Mouse (Mus musculus): ENCODE data around the gene Adgrl1. TPM values are rescaled to one million over a fixed set of nuclear protein-coding genes. Genes with fewer than 3 reads are reported as not detected.

Adgrl1 gene
- total and polyA plus RNA-seq, 3 experiments: 11.3 to 31.2 (median 18.5) TPM

DNA sequence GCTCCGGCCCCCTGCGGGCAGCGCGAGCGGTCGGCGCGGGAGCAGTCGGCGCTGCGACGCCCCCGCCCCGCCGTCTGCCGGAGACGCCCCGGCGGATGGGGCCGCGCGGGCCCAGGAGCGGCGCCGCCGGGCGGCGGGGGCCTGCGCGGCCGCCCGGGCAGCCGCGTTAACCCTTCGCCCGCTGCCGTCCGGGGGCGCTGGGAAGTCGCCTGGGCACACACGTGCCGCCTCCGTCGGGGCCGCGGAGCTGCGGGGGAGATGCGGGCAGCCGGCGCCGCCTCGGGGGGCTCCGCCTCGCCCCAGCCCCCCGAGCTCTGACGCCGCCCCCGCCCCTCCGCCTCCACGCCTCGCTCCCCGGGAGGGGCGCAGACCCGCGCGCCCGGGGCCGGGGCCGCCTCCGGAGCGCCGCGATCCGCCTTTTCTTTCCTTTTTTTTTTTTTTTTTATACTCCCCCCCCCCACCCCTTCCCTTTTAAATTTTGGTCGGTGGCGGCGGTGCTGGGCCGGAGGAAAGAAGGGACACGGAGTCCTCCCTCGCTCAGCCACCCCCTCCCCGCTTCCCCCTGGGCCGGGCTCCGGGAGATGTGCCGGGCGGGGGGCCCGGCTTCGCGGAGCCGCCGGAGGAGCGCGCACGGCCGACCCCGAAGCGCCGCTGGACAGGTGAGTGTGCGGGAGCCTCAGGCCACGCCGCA lies 506 bp downstream of the Adgrl1 start:
- ATAC-seq (ENCODE audit: extremely low read depth, insufficient number of reproducible peaks, low FRiP score, poor library complexity, severe bottlenecking): no peak
- peaks cover 17% of the 10 kb centered on the region for H3K36me3 ChIP-seq (replicated peaks)
- peak overlapping the region; percentile 79 for H3K4me3 ChIP-seq (ENCODE audit: low read depth, low read length)
- no peaks in the 10 kb centered on the region for H3K9me3 ChIP-seq (replicated peaks)
- TF ChIP-seq CTCF (IDR thresholded peaks at IDR 0.05; ENCODE audit: low read depth, low read length): no peak
- TF ChIP-seq GATA1 (IDR thresholded peaks at IDR 0.05; ENCODE audit: borderline replicate concordance, low read length): no peak
- no peak for TF ChIP-seq POLR2AphosphoS5 (IDR thresholded peaks at IDR 0.05; ENCODE audit: insufficient replicate concordance, low read depth, low read length)
- no peak for TF ChIP-seq TAL1 (conservative IDR thresholded peaks at IDR 0.05; ENCODE audit: low read depth, low read length)
- no peak for TF ChIP-seq GATA2 (IDR thresholded peaks at IDR 0.05; ENCODE audit: borderline replicate concordance, low read depth, low read length)
- DNase-seq (ENCODE audit: low spot score): peak; percentile 70
- peaks cover 50% of the 10 kb centered on the region for H3K27me3 ChIP-seq (ENCODE audit: insufficient read depth, low read length)
- H3K4me1 ChIP-seq (ENCODE audit: insufficient read depth, low read depth, low read length): peaks cover 63% of the 10 kb centered on the region

DNA sequence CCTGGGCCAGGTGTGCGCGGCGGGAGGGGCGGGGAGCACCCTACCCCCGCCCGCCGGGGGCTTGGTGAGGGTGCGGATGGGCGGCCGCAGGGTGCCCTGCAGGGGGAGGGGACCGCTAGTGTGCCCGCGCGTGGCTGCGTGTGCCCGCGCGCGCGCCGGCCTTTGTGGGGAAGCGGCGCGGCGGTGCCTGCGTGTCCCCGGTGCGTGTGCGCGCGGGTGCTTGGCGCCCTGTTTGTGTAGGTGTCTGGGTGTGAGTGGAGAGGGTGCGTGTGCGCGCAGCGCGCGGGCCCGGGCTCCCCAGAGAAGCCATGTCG lies 1.0 kb downstream of the Adgrl1 start:
- Histone ChIP-seq H3K27me3 (ENCODE audit: insufficient read depth, low read length) (peaks cover 50% of the 10 kb centered on the region), H3K4me1 (ENCODE audit: insufficient read depth, low read depth, low read length) (peaks cover 60% of the 10 kb centered on the region), H3K36me3 (replicated peaks) (peaks cover 22% of the 10 kb centered on the region), H3K4me3 (ENCODE audit: low read depth, low read length) (peak overlapping the region; percentile 79), H3K9me3 (replicated peaks) (no peaks in the 10 kb centered on the region)
- ATAC-seq (ENCODE audit: extremely low read depth, insufficient number of reproducible peaks, low FRiP score, poor library complexity, severe bottlenecking): no peak
- DNase-seq (ENCODE audit: low spot score): peak; percentile 30
- TF ChIP-seq CTCF (IDR thresholded peaks at IDR 0.05; ENCODE audit: low read depth, low read length) (no peak), POLR2AphosphoS5 (IDR thresholded peaks at IDR 0.05; ENCODE audit: insufficient replicate concordance, low read depth, low read length) (no peak), GATA1 (IDR thresholded peaks at IDR 0.05; ENCODE audit: borderline replicate concordance, low read length) (no peak), GATA2 (IDR thresholded peaks at IDR 0.05; ENCODE audit: borderline replicate concordance, low read depth, low read length) (no peak), TAL1 (conservative IDR thresholded peaks at IDR 0.05; ENCODE audit: low read depth, low read length) (no peak)

DNA sequence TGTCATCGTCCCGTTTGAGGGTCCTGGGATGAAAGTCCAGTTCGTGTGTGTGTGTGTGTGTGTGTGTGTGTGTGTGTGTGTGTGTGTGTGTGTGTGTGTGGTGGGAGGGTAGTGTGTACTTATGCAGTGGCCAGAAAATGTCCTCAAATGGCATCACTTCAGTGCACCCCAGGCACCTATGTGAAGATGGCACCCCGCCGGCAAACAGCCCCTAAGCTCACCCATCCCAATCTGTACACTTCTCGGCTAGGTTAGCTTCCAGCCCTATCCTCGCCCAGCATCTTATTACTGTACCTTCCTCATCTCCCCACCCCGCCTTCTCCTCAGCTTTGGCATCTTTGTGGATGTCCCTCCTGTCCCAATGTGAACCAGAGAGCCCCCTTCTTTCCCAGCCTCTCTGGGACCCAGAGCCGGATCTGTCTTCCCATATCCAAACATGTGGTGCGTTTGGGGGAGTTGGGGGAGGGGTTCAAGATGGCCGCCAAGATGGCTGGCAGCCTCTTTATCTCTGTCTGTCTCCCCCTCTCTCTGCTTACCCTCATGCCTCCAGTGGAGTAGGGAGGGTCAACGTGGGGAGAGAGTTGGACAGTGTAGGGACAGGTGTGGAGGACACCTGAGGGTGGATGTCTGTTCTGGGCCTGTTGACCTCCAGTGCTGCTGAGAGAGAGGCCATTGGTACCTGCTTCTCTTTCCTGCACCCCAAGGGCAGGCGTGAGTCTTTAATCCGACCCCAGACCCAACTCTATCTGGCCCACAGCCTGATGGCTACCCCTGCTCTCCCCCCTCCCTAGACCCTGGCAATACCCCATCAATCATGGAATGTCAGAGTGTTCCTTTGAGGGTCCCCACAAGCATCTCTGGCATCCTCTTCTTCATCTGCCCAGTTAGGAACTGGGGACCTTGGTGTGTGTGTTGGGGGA lies 1.9 kb downstream of the Adgrl1 start:
- no peaks in the 10 kb centered on the region for H3K9me3 ChIP-seq (replicated peaks)
- H3K36me3 ChIP-seq (replicated peaks): peaks cover 30% of the 10 kb centered on the region
- ATAC-seq (ENCODE audit: extremely low read depth, insufficient number of reproducible peaks, low FRiP score, poor library complexity, severe bottlenecking) (no peak), DNase-seq (ENCODE audit: low spot score) (no peak)
- peaks cover 54% of the 10 kb centered on the region for H3K4me1 ChIP-seq (ENCODE audit: insufficient read depth, low read depth, low read length)
- TF ChIP-seq CTCF (IDR thresholded peaks at IDR 0.05; ENCODE audit: low read depth, low read length) (no peak), TAL1 (conservative IDR thresholded peaks at IDR 0.05; ENCODE audit: low read depth, low read length) (no peak), GATA1 (IDR thresholded peaks at IDR 0.05; ENCODE audit: borderline replicate concordance, low read length) (no peak), GATA2 (IDR thresholded peaks at IDR 0.05; ENCODE audit: borderline replicate concordance, low read depth, low read length) (no peak), POLR2AphosphoS5 (IDR thresholded peaks at IDR 0.05; ENCODE audit: insufficient replicate concordance, low read depth, low read length) (no peak)
- H3K4me3 ChIP-seq (ENCODE audit: low read depth, low read length): no peak overlapping the region
- peaks cover 46% of the 10 kb centered on the region for H3K27me3 ChIP-seq (ENCODE audit: insufficient read depth, low read length)

DNA sequence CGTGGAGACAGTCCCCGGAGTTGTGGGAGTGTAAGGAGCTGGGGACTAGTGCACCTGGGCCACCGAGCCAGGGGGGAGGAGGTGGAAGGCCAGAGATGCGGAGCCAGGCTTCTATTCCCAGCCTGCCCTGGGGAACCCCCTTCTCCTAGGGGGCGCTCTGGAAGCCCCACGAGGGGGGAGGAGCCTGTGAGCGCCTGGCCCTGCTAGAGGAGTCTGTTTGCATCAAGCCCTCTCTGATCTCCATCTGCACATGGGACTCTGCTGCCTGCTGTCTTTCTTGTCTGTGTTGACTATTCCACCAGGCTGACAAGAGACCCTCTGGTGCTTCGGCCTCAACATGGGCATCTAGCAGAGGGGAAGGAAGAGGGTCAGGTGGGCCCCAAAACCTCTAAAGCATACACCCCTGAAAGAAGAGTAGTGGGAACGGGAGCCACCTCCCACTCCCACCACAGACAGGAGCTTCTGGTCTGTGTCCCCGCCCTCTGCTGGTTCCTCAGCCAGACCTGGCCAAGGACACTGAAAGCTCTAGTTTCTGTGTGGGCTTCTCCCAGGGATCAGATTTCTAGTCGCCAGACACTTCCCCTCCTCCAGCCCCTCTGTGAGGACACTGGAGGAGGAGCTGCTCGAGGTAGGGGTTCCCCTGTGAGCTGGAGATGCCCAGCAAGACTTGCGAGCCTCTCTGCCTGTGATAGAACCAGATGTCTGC lies 3.2 kb downstream of the Adgrl1 start:
- Histone ChIP-seq H3K4me1 (ENCODE audit: insufficient read depth, low read depth, low read length) (peaks cover 44% of the 10 kb centered on the region), H3K36me3 (replicated peaks) (peaks cover 42% of the 10 kb centered on the region), H3K9me3 (replicated peaks) (no peaks in the 10 kb centered on the region), H3K27me3 (ENCODE audit: insufficient read depth, low read length) (peaks cover 36% of the 10 kb centered on the region), H3K4me3 (ENCODE audit: low read depth, low read length) (no peak overlapping the region)
- peak; percentile 45 for DNase-seq (ENCODE audit: low spot score)
- no peak for ATAC-seq (ENCODE audit: extremely low read depth, insufficient number of reproducible peaks, low FRiP score, poor library complexity, severe bottlenecking)
- no peak for TF ChIP-seq POLR2AphosphoS5 (IDR thresholded peaks at IDR 0.05; ENCODE audit: insufficient replicate concordance, low read depth, low read length)
- TF ChIP-seq GATA1 (IDR thresholded peaks at IDR 0.05; ENCODE audit: borderline replicate concordance, low read length): no peak
- TF ChIP-seq TAL1 (conservative IDR thresholded peaks at IDR 0.05; ENCODE audit: low read depth, low read length): no peak

DNA sequence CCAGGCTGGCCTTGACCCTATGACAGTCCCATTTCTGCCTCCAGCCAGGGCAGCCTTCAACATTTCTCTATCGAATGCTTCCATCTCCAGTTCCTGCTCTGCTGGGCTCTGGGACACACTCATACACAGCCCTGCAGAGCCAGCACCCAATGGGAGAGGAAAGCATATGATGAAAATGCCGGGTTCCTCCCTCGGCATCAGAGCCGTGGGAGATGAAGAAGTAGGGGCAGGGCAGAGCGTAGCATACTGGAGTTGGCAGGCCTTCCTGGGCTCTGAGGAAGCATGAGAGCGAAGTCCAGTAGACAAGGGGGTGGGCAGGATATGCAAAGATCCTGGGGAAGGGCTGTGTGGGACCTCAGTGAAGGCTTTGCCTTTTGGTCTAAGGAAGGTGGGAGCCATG lies 8.7 kb downstream of the Adgrl1 start:
- H3K4me3 ChIP-seq (ENCODE audit: low read depth, low read length): no peak overlapping the region
- H3K4me1 ChIP-seq (ENCODE audit: insufficient read depth, low read depth, low read length): peaks cover 13% of the 10 kb centered on the region
- H3K36me3 ChIP-seq (replicated peaks): peaks cover 67% of the 10 kb centered on the region
- H3K9me3 ChIP-seq (replicated peaks): no peaks in the 10 kb centered on the region
- no peak for DNase-seq (ENCODE audit: low spot score)
- TF ChIP-seq CTCF (IDR thresholded peaks at IDR 0.05; ENCODE audit: low read depth, low read length) (no peak), GATA2 (IDR thresholded peaks at IDR 0.05; ENCODE audit: borderline replicate concordance, low read depth, low read length) (no peak), GATA1 (IDR thresholded peaks at IDR 0.05; ENCODE audit: borderline replicate concordance, low read length) (no peak), TAL1 (conservative IDR thresholded peaks at IDR 0.05; ENCODE audit: low read depth, low read length) (no peak), POLR2AphosphoS5 (IDR thresholded peaks at IDR 0.05; ENCODE audit: insufficient replicate concordance, low read depth, low read length) (no peak)
- H3K27me3 ChIP-seq (ENCODE audit: insufficient read depth, low read length): peaks cover 12% of the 10 kb centered on the region; the same call in 1 of the 2 replicates
- no peak for ATAC-seq (ENCODE audit: extremely low read depth, insufficient number of reproducible peaks, low FRiP score, poor library complexity, severe bottlenecking)

DNA sequence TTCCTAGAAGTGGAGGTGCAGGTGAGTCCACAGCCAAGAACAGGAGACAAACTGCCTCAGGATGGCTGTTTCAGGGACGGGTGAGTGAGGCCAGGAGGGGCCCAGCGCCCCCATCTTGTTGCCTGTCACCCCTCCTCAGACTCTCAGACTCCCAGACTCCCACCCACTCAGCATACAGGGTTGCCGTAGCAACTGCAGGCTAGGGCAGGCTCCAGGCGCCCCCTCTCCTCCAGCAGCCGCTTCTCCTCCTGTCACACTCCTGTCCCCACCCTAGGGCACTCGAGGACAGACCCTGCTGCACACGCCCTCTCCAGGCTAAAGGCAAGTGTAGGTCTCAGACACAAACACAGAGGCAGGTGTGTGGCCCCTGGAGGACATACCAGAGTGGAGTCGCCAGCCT lies 9.4 kb downstream of the Adgrl1 start:
- Histone ChIP-seq H3K36me3 (replicated peaks) (peaks cover 62% of the 10 kb centered on the region), H3K4me1 (ENCODE audit: insufficient read depth, low read depth, low read length) (peaks cover 13% of the 10 kb centered on the region), H3K27me3 (ENCODE audit: insufficient read depth, low read length) (peaks cover 12% of the 10 kb centered on the region; the same call in 1 of the 2 replicates), H3K9me3 (replicated peaks) (no peaks in the 10 kb centered on the region), H3K4me3 (ENCODE audit: low read depth, low read length) (no peak overlapping the region)
- no peak for DNase-seq (ENCODE audit: low spot score)
- no peak for ATAC-seq (ENCODE audit: extremely low read depth, insufficient number of reproducible peaks, low FRiP score, poor library complexity, severe bottlenecking)
- no peak for TF ChIP-seq CTCF (IDR thresholded peaks at IDR 0.05; ENCODE audit: low read depth, low read length)
- TF ChIP-seq GATA2 (IDR thresholded peaks at IDR 0.05; ENCODE audit: borderline replicate concordance, low read depth, low read length): no peak
- no peak for TF ChIP-seq POLR2AphosphoS5 (IDR thresholded peaks at IDR 0.05; ENCODE audit: insufficient replicate concordance, low read depth, low read length)
- no peak for TF ChIP-seq GATA1 (IDR thresholded peaks at IDR 0.05; ENCODE audit: borderline replicate concordance, low read length)
- no peak for TF ChIP-seq TAL1 (conservative IDR thresholded peaks at IDR 0.05; ENCODE audit: low read depth, low read length)

All from G1E (cell line).